Mouse (Mus musculus) liver, embryonic 16.5 days (tissue): ENCODE measurements around the gene Slc26a6. TPM values are rescaled to one million over a fixed set of nuclear protein-coding genes. Genes with fewer than 3 reads are reported as not detected.
A peak's percentile ranks its signal among the peaks of the same experiment; 100 is the strongest.

ENCODE experiments used
- ATAC-seq: fragments of 200-750 bp; cut with Nextera tagmentation; 2 replicates; pipeline ENCODE4 v1.8.0; 2017; ENCODE audit warnings: low read depth, mild to moderate bottlenecking, moderate number of reproducible peaks, moderate library complexity
- H3K27ac ChIP-seq: fragments of 300-500 bp; sonication (generic); 2 replicates; pipeline ENCODE4 v1.5.1; 2014; ENCODE audit warnings: mild to moderate bottlenecking, low read length
- H3K27me3 ChIP-seq: fragments of 300-500 bp; sonication (generic); 2 replicates; pipeline ENCODE4 v1.6.1; 2014; ENCODE audit warnings: low read depth, low read length, mixed read lengths; ENCODE audit not compliant: control insufficient read depth, insufficient read depth
- H3K36me3 ChIP-seq: fragments of 300-500 bp; sonication (generic); 2 replicates; pipeline ENCODE4 v1.6.1; 2014; ENCODE audit warnings: mild to moderate bottlenecking; ENCODE audit not compliant: control insufficient read depth, insufficient read depth
- H3K4me1 ChIP-seq: fragments of 300-500 bp; sonication (generic); 2 replicates; pipeline ENCODE4 v1.6.1; 2014; ENCODE audit warnings: low read depth, low read length, mixed read lengths; ENCODE audit not compliant: control insufficient read depth
- H3K4me2 ChIP-seq: fragments of 300-500 bp; sonication (generic); 2 replicates; pipeline ENCODE4 v1.6.1; 2014; ENCODE audit warnings: low read depth, low read length, mixed read lengths
- H3K4me3 ChIP-seq: fragments of 300-500 bp; sonication (generic); 2 replicates; pipeline ENCODE4 v1.5.1; 2014; ENCODE audit warnings: low read depth, mild to moderate bottlenecking, low read length
- H3K9ac ChIP-seq: fragments of 300-500 bp; sonication (generic); 2 replicates; pipeline ENCODE4 v1.6.1; 2014; ENCODE audit warnings: low read depth, low read length
- H3K9me3 ChIP-seq: fragments of 300-500 bp; sonication (generic); replicated peaks from 2 replicates; pipeline ENCODE4 v1.6.1; 2016; ENCODE audit warnings: low read length; ENCODE audit not compliant: control insufficient read depth
- WGBS: fragments of 180-500 bp; shearing (Covaris S2); extraction: QIAGEN DNeasy Blood & Tissue Kit; methylation state at CpG from one replicate; pipeline ENCODE4 v1.1.7; 2014; ENCODE audit not compliant: insufficient replicate concordance; 5-methylcytosine and 5-hydroxymethylcytosine counted together
- polyA plus RNA-seq: library from polyadenylated mRNA; unstranded; fragments of >200 nt; fragmentation: Nextera tagmentation; extraction: Ambion mirVana; gene quantifications from 2 replicates; pipeline ENCODE4 v1.2.1, GENCODE M21; 2015

Slc26a6 gene
- polyA plus RNA-seq, 1 experiment from 2014 or later, result 4.8 TPM

DNA sequence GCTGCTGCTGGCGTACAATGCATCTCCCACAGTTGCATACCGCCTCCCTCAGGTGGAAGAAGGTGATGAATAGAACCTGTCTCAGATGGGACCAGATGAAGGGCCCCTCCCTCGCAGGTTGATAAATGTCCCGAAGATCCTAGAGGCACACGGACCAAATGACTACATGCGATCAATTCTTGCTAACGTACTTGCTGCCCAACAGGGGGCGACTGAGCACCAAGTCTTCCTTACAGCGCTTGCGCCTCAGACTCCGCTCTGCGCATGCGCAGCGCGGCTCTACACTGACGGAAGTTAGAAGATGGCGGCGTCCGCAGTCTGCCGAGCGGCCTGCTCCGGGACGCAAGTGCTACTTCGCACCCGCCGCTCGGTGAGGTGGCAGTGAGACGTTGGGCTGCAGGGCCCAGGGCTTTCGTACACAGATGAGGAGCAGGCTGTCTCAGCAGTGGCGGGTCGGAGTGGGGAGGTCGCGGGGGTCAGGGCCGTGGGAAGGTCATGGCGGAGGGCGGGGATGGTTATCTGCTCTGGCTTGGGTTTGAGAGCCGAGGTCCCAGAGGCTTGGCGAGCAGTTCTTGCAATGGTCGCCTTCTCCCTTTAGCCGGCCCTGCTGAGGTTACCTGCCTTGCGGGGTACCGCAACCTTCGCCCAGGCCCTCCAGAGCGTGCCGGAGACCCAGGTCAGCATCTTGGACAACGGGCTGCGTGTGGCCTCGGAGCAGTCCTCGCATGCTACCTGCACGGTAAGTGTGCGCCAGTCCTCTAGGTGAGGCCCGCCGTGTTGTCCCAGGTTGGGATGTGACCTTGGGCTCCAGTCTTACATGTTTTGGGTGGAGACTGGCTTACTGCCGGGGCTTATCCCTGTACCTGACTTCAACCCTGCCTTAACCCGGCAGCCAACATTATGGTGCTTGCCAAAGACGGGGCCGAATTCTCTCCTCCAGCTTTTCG, 83.6 kb downstream of the Slc26a6 start, which contains the start of gene Uqcrc1:
Uqcrc1 (plus strand) TSS at position 216 of the 947 bp plus-strand sequence.
- Histone ChIP-seq H3K9ac (peak within 1 kb of the TSS; percentile 93), H3K27me3 (no peaks in the 10 kb centered on the region), H3K4me3 (peak within 1 kb of the TSS; percentile 94), H3K4me1 (peaks cover 7% of the 10 kb centered on the region), H3K36me3 (peaks cover 14% of the 10 kb centered on the region), H3K27ac (peak within 1 kb of the TSS; percentile 73), H3K4me2 (peak within 1 kb of the TSS; percentile 72), H3K9me3 (no peaks in the 10 kb centered on the region)
- ATAC-seq, result peak; percentile 85
- WGBS, result under 1% methylated on average over 58 of the region's 58 CpGs

DNA sequence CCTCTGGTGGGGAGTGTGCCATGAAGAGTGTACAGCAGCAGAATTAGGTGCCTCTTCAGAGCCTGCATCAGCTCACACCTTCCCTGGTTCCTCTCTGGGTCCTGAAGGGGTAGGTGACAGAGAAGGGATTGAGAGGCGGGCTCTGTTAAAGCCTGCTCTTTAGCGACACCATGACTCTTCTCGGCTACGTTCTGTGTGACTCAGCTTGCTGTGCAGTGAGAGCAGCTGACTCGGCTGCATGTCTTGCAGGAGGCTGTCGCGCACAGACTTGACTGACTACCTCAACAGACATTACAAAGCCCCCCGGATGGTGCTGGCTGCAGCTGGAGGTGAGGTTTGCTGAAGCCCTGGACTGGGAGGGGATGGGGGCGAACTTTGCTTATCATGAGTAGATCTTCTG, 92.0 kb downstream of the Slc26a6 start:
- 78% methylated on average over 9 of the region's 9 CpGs for WGBS
- Histone ChIP-seq H3K4me1 (no peaks in the 10 kb centered on the region; the same call in 1 of the 2 replicates), H3K9ac (no peak overlapping the region), H3K9me3 (no peaks in the 10 kb centered on the region), H3K27me3 (no peaks in the 10 kb centered on the region), H3K4me3 (no peak overlapping the region), H3K27ac (no peak overlapping the region), H3K36me3 (peaks cover 64% of the 10 kb centered on the region), H3K4me2 (no peak overlapping the region)
- no peak for ATAC-seq

DNA sequence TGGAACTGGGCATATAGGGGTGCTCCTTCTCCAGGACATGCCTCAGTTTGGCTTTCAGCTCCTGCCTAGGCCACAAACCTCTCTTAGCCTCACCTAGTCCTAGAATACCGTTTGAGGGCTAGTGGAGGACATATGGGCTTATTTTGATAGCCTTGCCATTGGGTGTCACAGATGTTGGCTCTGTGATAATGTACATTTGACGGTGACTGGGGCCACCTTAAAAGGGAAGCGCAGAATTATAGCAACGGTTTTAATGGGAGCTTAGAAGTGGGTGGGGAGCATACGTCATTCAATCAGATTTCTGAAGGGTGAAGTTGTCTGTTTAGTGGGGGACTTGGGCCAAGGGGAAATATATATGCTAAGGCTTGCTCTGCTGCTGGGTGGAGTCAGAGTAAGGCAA, 92.5 kb downstream of the Slc26a6 start:
- no peak overlapping the region for H3K4me2 ChIP-seq
- H3K36me3 ChIP-seq, result peaks cover 64% of the 10 kb centered on the region
- no peak overlapping the region for H3K4me3 ChIP-seq
- 43% methylated on average over 5 of the region's 5 CpGs for WGBS
- no peak overlapping the region for H3K9ac ChIP-seq
- H3K27me3 ChIP-seq, result no peaks in the 10 kb centered on the region
- ATAC-seq, result no peak
- H3K4me1 ChIP-seq, result no peaks in the 10 kb centered on the region; the same call in 1 of the 2 replicates
- no peaks in the 10 kb centered on the region for H3K9me3 ChIP-seq
- H3K27ac ChIP-seq, result no peak overlapping the region

DNA sequence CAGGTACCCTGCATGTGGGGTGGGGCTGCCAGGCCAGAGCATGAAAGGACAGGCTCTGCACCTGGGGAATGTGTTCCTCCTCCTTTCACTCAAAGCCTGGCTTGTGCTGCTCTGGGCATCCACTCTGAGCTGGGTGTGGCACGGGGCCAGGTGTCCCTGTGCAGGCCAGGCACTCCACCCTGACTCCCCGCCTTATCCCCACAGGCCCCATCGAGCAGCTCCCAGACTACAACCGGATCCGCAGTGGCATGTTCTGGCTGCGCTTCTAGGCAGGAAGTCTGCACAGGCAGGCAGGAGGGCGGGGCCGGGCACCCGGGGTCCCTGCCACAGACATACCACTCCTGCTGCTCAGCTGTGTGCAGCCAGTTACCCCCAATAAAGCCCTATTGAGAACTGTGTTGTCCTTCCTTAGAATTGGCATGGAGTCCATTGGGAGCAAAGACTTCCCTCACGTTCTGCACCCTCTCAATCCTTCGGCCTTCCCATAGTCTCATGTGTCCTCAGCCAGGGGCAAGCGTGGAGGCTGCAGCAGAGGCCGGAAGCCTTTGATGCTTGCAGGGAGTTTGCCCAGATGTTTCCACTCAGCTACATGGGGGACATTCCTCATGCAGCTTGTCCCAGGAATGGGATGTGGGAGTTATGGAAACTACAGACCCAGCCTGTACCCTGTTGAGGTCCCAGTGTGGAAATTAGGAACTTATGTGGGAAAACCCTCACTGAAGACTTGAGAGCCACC, 96.3 kb downstream of the Slc26a6 start:
- ATAC-seq, result no peak
- Histone ChIP-seq H3K27ac (no peak overlapping the region), H3K27me3 (peaks cover 19% of the 10 kb centered on the region), H3K4me2 (no peak overlapping the region), H3K36me3 (peaks cover 47% of the 10 kb centered on the region), H3K4me1 (no peaks in the 10 kb centered on the region; the same call in 1 of the 2 replicates), H3K9me3 (no peaks in the 10 kb centered on the region), H3K9ac (no peak overlapping the region), H3K4me3 (no peak overlapping the region)
- WGBS, result 77% methylated on average over 13 of the region's 13 CpGs

DNA sequence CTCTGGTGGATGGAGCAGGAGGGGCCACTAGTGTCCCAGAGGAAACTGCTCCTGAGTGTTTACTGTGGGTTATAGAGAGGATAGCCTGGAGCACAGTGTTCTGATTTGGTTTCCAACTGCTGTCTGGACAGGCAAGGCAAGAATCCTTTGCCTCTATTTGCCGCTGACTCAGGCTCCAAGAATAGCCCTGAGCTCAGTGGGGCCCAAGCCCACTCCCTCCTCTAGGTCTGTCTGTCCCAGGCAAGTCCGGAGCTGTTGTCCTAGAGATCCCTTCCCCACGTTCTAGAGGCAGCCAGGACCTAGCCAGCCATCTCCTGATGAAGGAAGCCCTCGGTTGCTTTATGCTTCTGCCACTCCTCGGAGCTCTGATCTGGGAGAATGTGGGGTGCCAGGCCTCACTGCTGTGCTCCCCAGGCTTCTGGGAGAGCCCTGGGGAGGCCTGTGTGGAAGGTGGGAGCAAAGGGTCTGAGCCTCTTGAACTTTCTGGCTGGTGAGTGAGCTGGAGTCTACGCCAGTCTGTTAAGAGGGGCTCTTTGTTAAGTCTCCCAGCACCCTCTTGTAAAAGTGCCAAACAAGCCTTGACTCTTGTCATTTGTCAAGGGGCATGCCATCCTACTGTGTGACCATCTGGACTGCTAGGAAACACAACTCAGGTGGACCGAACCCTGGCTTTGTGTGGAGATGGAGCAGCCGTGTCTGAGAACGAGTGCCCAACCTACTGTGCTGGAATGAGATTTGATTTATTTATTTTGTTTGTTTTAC, 97.1 kb downstream of the Slc26a6 start:
- ATAC-seq, result no peak
- Histone ChIP-seq H3K27ac (no peak overlapping the region), H3K4me1 (no peaks in the 10 kb centered on the region; the same call in 1 of the 2 replicates), H3K4me2 (no peak overlapping the region), H3K4me3 (no peak overlapping the region), H3K27me3 (peaks cover 20% of the 10 kb centered on the region), H3K9me3 (no peaks in the 10 kb centered on the region), H3K9ac (no peak overlapping the region), H3K36me3 (peaks cover 40% of the 10 kb centered on the region)
- WGBS, result 80% methylated on average over 9 of the region's 9 CpGs

DNA sequence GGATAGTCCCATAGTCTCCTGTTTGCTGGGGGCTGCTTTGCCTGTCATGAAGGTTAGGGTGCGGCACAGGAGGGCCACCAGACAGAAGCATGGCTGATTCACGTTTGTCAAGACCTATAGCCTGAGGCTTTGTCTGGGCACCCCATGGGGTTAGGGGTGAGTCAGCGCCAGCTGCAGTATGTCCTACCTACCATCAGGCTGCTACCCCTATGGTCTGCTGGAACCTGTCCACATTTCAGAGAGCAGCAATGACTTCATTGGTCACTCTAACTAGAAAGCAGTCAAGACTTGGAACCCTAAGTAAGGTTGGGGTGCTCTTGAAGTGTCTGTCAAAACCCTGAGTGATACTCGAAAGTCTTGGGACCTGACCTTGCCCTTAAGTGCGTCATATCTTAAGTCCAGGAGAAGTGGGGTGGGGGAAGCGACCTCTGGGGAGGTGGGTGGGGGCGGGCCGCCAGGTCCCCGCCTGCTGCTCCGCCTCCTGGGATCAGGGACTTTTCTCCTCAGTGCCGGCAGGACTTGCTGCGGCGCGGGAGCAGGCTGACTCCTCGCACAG, 100.1 kb downstream of the Slc26a6 start, which contains the start of gene Col7a1:
Col7a1 (plus strand) TSS at position 506 of the 556 bp plus-strand sequence.
- Histone ChIP-seq H3K4me1 (no peaks in the 10 kb centered on the region), H3K4me2 (no peak within 1 kb of the TSS), H3K36me3 (peaks cover 18% of the 10 kb centered on the region), H3K27ac (no peak within 1 kb of the TSS), H3K4me3 (no peak within 1 kb of the TSS), H3K9me3 (no peaks in the 10 kb centered on the region), H3K9ac (no peak within 1 kb of the TSS), H3K27me3 (peaks cover 20% of the 10 kb centered on the region)
- WGBS, result 11% methylated on average over 15 of the region's 15 CpGs
- no peak for ATAC-seq

DNA sequence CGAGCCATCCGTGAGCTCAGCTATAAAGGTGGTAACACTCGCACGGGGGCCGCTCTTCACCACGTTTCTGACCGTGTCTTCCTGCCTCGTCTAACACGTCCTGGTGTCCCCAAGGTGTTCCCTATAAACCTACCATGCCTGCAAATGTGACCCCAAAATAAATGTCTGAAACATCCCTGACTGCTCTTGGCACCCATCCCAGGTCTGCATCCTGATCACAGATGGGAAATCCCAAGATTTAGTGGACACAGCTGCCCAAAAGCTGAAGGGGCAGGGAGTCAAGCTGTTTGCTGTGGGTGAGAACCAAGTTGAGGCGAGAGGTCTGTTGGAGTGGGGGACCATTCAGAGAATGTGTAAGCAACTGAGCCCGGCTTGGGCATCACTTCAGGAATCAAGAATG, 102.2 kb downstream of the Slc26a6 start:
- H3K4me1 ChIP-seq, result no peaks in the 10 kb centered on the region
- H3K27ac ChIP-seq, result no peak overlapping the region
- no peaks in the 10 kb centered on the region for H3K9me3 ChIP-seq
- H3K9ac ChIP-seq, result no peak overlapping the region
- H3K4me3 ChIP-seq, result no peak overlapping the region
- H3K4me2 ChIP-seq, result no peak overlapping the region
- no peak for ATAC-seq
- H3K36me3 ChIP-seq, result no peaks in the 10 kb centered on the region
- WGBS, result 79% methylated on average over 11 of the region's 11 CpGs
- peaks cover 20% of the 10 kb centered on the region for H3K27me3 ChIP-seq

DNA sequence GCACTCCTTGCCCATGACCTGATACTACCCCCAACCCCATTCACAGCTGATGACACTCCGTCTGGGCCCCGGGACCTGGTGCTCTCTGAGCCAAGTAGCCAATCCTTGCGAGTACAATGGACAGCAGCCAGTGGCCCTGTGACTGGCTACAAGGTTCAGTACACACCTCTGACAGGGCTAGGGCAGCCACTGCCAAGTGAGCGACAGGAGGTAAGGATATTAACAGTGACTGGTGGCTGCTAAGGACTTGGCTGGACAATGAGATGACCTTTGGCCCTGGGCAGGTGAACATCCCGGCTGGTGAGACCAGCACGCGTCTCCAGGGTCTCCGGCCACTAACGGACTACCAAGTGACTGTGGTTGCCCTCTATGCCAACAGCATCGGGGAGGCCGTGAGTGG, 102.8 kb downstream of the Slc26a6 start:
- Histone ChIP-seq H3K4me1 (no peaks in the 10 kb centered on the region), H3K9ac (no peak overlapping the region), H3K9me3 (no peaks in the 10 kb centered on the region), H3K27ac (no peak overlapping the region), H3K4me2 (no peak overlapping the region), H3K36me3 (no peaks in the 10 kb centered on the region), H3K27me3 (peaks cover 20% of the 10 kb centered on the region), H3K4me3 (no peak overlapping the region)
- 69% methylated on average over 11 of the region's 11 CpGs for WGBS
- ATAC-seq, result no peak
